Mouse (Mus musculus) megakaryocyte, embryonic 14.5 days (primary cell): Measurements from ENCODE around the gene Satb1.

Experiments
- FLI1 ChIP-seq: IDR thresholded peaks from 2 replicates; pipeline ENCODE4 v1.6.1; 2012; ENCODE audit warnings: low read length, inconsistent platforms, mixed read lengths
- GATA1 ChIP-seq: IDR thresholded peaks from 3 replicates; pipeline ENCODE4 v1.6.1; 2012; ENCODE audit warnings: mixed read lengths, low read length, inconsistent platforms, borderline replicate concordance

- TF ChIP-seq GATA1, result no peak
- no peak for TF ChIP-seq FLI1
These were observed 24.5 kb upstream of the Satb1 start for GRCm38 (mm10) chr17:51857616-51858015.
